Mouse (Mus musculus): ENCODE measurements around the gene Pik3c2a. TPM values are rescaled to one million over a fixed set of nuclear protein-coding genes. Genes with fewer than 3 reads are reported as not detected.
"Not testable (repeated sequence)": the region's sequence is repeated elsewhere in the genome, so short reads cannot be mapped to it uniquely, and the experiment has no call there.

Gene Pik3c2a
- total and polyA plus RNA-seq, 3 experiments = 10.9 to 35.3 (median 14.3) TPM

DNA sequence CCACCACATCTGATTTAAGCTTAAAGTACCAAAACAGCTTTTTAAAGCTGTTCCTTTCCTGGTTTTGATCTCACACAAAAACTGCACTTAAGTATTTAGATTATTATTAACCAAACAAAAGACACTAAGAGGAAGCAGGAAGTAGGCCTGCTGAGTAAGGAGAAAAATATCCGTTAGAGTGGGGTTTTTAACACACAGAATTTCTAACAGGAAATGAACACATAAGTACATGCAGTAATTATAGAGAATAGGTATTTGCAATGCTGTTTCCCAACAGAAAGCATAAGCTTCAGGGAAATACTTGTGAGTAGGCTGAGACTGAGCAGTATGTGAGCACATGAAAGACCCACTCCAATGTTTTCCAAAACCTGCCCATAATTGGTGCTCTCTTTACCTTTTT is 33.8 kb downstream of the Pik3c2a start:
- H3K9ac ChIP-seq (ENCODE audit: insufficient read depth, low read depth) = no peak overlapping the region
- no peak for DNase-seq (ENCODE audit: extremely low read depth)
- peaks cover 0 to 10% of the 10 kb centered on the region in 2 experiments for H3K36me3 ChIP-seq (replicated peaks in 1 of 2; ENCODE audit: control insufficient read depth in 1 of 2, insufficient read depth in 1 of 2, low read length in 1 of 2)
- no peak overlapping the region for H3K27ac ChIP-seq (ENCODE audit: insufficient read depth, low read depth)
- peaks cover 9% of the 10 kb centered on the region; the same call in 1 of the 2 replicates for H3K79me2 ChIP-seq (replicated peaks; ENCODE audit: control insufficient read depth, extremely low read depth, insufficient read depth, poor library complexity, severe bottlenecking)
- no peaks in the 10 kb centered on the region for H3K27me3 ChIP-seq (replicated peaks)
- dilution Hi-C loops (cut with MboI; ENCODE audit: extremely low pct_ligation_motif_present, extremely low pct_unique_long_range_greater_than_20kb, low sequenced_read_pairs) (no loop called here), in situ Hi-C loops (cut with MboI; ENCODE audit: low pct_ligation_motif_present, low pct_unique_long_range_greater_than_20kb, low sequenced_read_pairs) (no loop called here)
- H3K9me3 ChIP-seq (replicated peaks; ENCODE audit: low read length) = no peaks in the 10 kb centered on the region
- TF ChIP-seq ZKSCAN1 (IDR thresholded peaks at IDR 0.05; ENCODE audit: borderline replicate concordance, low read depth, low read length) = no peak
- TF ChIP-seq ELF1 (IDR thresholded peaks at IDR 0.05; ENCODE audit: low read depth, low read length) = 0 out of 2 replicates have a peak, but pooled peaks have one; percentile 12
- no peak overlapping the region for H3K4me2 ChIP-seq (ENCODE audit: insufficient read depth, low read depth, poor library complexity, severe bottlenecking)
- H3K4me1 ChIP-seq (ENCODE audit: control insufficient read depth in 1 of 2, insufficient read depth in 2 of 2) = peaks cover 0 to 15% of the 10 kb centered on the region in 2 experiments; a peak in 2 of 4 replicates
- H3K4me3 ChIP-seq (replicated peaks in 1 of 3; ENCODE audit: low read depth in 2 of 3, low read length in 2 of 3, poor library complexity in 1 of 3) = no peak overlapping the region

DNA sequence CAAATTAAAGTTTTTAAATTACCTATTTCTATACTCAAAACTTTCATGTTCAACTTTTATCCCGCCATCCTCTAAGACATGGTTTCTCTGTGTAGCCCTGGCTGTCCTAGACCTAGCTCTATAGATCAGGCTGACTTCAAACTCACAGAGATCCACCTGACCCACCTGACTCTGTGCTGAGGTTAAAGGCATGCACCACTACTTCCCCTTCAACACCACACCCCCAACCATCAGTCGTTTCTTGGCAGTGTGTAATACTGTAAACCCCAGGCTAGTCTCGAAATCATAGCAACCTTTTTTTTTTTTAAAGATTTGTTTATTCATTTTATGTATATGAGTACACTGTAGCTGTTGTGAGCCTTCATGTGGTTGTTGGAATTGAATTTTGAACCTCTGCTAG is 50.9 kb downstream of the Pik3c2a start:
- DNase-seq (ENCODE audit: extremely low read depth) = peak; percentile 12
- no peak for TF ChIP-seq JUN (IDR thresholded peaks at IDR 0.05; ENCODE audit: insufficient read depth, low read depth, low read length)
- no peak for TF ChIP-seq ETS1 (conservative IDR thresholded peaks at IDR 0.05; ENCODE audit: low read depth, low read length)
- TF ChIP-seq MAFK (IDR thresholded peaks at IDR 0.05; ENCODE audit: insufficient replicate concordance, low read length) = no peak
- no peak for TF ChIP-seq BHLHE40 (IDR thresholded peaks at IDR 0.05; ENCODE audit: low read depth, low read length)
- no peak for TF ChIP-seq RAD21 (IDR thresholded peaks at IDR 0.05; ENCODE audit: low read depth, low read length)
- no peak for TF ChIP-seq E2F4 (IDR thresholded peaks at IDR 0.05; ENCODE audit: insufficient replicate concordance, low read depth, low read length)
- no peak for TF ChIP-seq RCOR1 (conservative IDR thresholded peaks at IDR 0.05; ENCODE audit: low read depth, low read length)
- TF ChIP-seq TBP (conservative IDR thresholded peaks at IDR 0.05; ENCODE audit: low read depth, low read length) = no peak
- no peak for TF ChIP-seq KAT2A (IDR thresholded peaks at IDR 0.05; ENCODE audit: insufficient replicate concordance, low read length)
- no peak for TF ChIP-seq CHD1 (IDR thresholded peaks at IDR 0.05; ENCODE audit: low read depth, low read length)
- TF ChIP-seq JUND (conservative IDR thresholded peaks at IDR 0.05; ENCODE audit: low read depth, low read length) = no peak
- TF ChIP-seq GABPA (IDR thresholded peaks at IDR 0.05; ENCODE audit: insufficient replicate concordance, low read depth, low read length) = no peak
- TF ChIP-seq USF2 (conservative IDR thresholded peaks at IDR 0.05; ENCODE audit: low read depth, low read length) = no peak
- TF ChIP-seq MYC (IDR thresholded peaks at IDR 0.05; ENCODE audit: low read depth, low read length) = no peak
- TF ChIP-seq TCF12 (IDR thresholded peaks at IDR 0.05; ENCODE audit: low read depth, low read length) = no peak
- no peak overlapping the region for H3K27ac ChIP-seq (ENCODE audit: insufficient read depth, low read depth)
- dilution Hi-C loops (cut with MboI; ENCODE audit: extremely low pct_ligation_motif_present, extremely low pct_unique_long_range_greater_than_20kb, low sequenced_read_pairs) (no loop called here), in situ Hi-C loops (cut with MboI; ENCODE audit: low pct_ligation_motif_present, low pct_unique_long_range_greater_than_20kb, low sequenced_read_pairs) (no loop called here)
- peaks cover 0 to 19% of the 10 kb centered on the region in 2 experiments for H3K36me3 ChIP-seq (replicated peaks in 1 of 2; ENCODE audit: control insufficient read depth in 1 of 2, insufficient read depth in 1 of 2, low read length in 1 of 2)
- H3K4me2 ChIP-seq (ENCODE audit: insufficient read depth, low read depth, poor library complexity, severe bottlenecking) = no peak overlapping the region
- no peaks in the 10 kb centered on the region; the same call in 1 of the 2 replicates for H3K79me2 ChIP-seq (replicated peaks; ENCODE audit: control insufficient read depth, extremely low read depth, insufficient read depth, poor library complexity, severe bottlenecking)
- no peaks in the 10 kb centered on the region for H3K27me3 ChIP-seq (replicated peaks)
- no peak overlapping the region for H3K9ac ChIP-seq (ENCODE audit: insufficient read depth, low read depth)
- no peaks in the 10 kb centered on the region for H3K9me3 ChIP-seq (replicated peaks; ENCODE audit: low read length)
- H3K4me3 ChIP-seq (replicated peaks in 1 of 3; ENCODE audit: low read depth in 2 of 3, low read length in 2 of 3, poor library complexity in 1 of 3) = no peak overlapping the region
- H3K4me1 ChIP-seq (ENCODE audit: control insufficient read depth in 1 of 2, insufficient read depth in 2 of 2) = peaks cover 0 to 6% of the 10 kb centered on the region in 2 experiments; a peak in 1 of 4 replicates

DNA sequence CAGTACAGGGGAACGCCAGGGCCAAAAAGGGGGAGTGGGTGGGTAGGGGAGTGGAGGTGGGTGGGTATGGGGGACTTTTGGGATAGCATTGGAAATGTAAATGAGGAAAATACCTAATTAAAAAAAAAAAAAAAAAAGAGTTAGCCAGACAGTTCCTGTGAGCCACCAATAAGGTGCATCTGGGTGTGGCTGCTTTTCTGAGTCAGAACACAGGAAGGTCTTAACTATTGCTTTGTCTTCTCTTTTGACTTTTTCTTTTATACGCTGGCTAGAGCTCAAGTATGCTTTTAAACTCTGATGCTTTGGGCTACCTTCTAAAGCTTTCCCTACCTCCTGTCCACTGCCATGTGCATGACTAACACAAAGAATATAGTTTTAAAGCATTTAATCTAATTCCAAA is 55.9 kb downstream of the Pik3c2a start:
- in situ Hi-C loops (cut with MboI; ENCODE audit: low pct_ligation_motif_present, low pct_unique_long_range_greater_than_20kb, low sequenced_read_pairs); H3K4me2 ChIP-seq (ENCODE audit: insufficient read depth, low read depth, poor library complexity, severe bottlenecking); dilution Hi-C loops (cut with MboI; ENCODE audit: extremely low pct_ligation_motif_present, extremely low pct_unique_long_range_greater_than_20kb, low sequenced_read_pairs); H3K27ac ChIP-seq (ENCODE audit: insufficient read depth, low read depth); H3K79me2 ChIP-seq (replicated peaks; ENCODE audit: control insufficient read depth, extremely low read depth, insufficient read depth, poor library complexity, severe bottlenecking); DNase-seq (ENCODE audit: extremely low read depth); H3K4me3 ChIP-seq (replicated peaks in 1 of 3; ENCODE audit: low read depth in 2 of 3, low read length in 2 of 3, poor library complexity in 1 of 3); H3K4me1 ChIP-seq (ENCODE audit: control insufficient read depth in 1 of 2, insufficient read depth in 2 of 2); H3K9me3 ChIP-seq (replicated peaks; ENCODE audit: low read length); H3K9ac ChIP-seq (ENCODE audit: insufficient read depth, low read depth); H3K27me3 ChIP-seq (replicated peaks): not testable (repeated sequence)
- H3K36me3 ChIP-seq (replicated peaks in 1 of 2; ENCODE audit: control insufficient read depth in 1 of 2, insufficient read depth in 1 of 2, low read length in 1 of 2) = peaks cover 5 to 27% of the 10 kb centered on the region in 2 experiments

DNA sequence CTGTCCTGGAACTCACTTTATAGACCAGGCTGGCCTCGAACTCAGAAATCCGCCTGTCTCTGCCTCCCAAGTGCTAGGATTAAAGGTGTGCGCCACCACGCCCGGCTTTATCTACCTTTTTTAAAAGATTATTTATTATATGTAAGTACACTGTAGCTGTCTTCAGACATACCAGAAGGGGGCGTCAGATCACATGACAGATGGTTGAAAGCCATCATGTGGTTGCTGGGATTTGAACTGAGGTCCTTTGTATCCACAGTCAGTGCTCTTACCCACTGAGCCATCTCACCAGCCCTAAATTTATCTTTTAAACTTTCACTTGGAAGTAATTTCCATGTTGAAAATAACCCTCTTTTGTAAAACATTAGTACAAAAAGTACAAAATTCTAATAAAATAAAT is 64.1 kb downstream of the Pik3c2a start:
- in situ Hi-C loops (cut with MboI; ENCODE audit: low pct_ligation_motif_present, low pct_unique_long_range_greater_than_20kb, low sequenced_read_pairs); H3K9ac ChIP-seq (ENCODE audit: insufficient read depth, low read depth); H3K27ac ChIP-seq (ENCODE audit: insufficient read depth, low read depth); H3K4me3 ChIP-seq (replicated peaks in 1 of 3; ENCODE audit: low read depth in 2 of 3, low read length in 2 of 3, poor library complexity in 1 of 3); H3K4me2 ChIP-seq (ENCODE audit: insufficient read depth, low read depth, poor library complexity, severe bottlenecking); dilution Hi-C loops (cut with MboI; ENCODE audit: extremely low pct_ligation_motif_present, extremely low pct_unique_long_range_greater_than_20kb, low sequenced_read_pairs); H3K79me2 ChIP-seq (replicated peaks; ENCODE audit: control insufficient read depth, extremely low read depth, insufficient read depth, poor library complexity, severe bottlenecking); H3K9me3 ChIP-seq (replicated peaks; ENCODE audit: low read length); H3K27me3 ChIP-seq (replicated peaks); H3K4me1 ChIP-seq (ENCODE audit: control insufficient read depth in 1 of 2, insufficient read depth in 2 of 2); DNase-seq (ENCODE audit: extremely low read depth): not testable (repeated sequence)
- peaks cover 6 to 42% of the 10 kb centered on the region in 2 experiments for H3K36me3 ChIP-seq (replicated peaks in 1 of 2; ENCODE audit: control insufficient read depth in 1 of 2, insufficient read depth in 1 of 2, low read length in 1 of 2)

Measured in CH12.LX (cell line).